Mouse (Mus musculus) hindbrain, embryonic 13.5 days (tissue): ENCODE data around the gene Gart. TPM values are rescaled to one million over a fixed set of nuclear protein-coding genes. Genes with fewer than 3 reads are reported as not detected.
A peak's percentile ranks its signal among the peaks of the same experiment; 100 is the strongest.

Experiments
- ATAC-seq: fragments of 200-750 bp; cut with Nextera tagmentation; 2 replicates; pipeline ENCODE4 v1.8.0; 2017; ENCODE audit warnings: moderate TSS enrichment; ENCODE audit not compliant: low FRiP score
- H3K27ac ChIP-seq: fragments of 300-500 bp; sonication (generic); 2 replicates; pipeline ENCODE4 v1.5.1; 2015; ENCODE audit warnings: inconsistent platforms, mild to moderate bottlenecking, moderate library complexity
- H3K27me3 ChIP-seq: fragments of 300-500 bp; sonication (generic); 2 replicates; pipeline ENCODE4 v1.6.1; 2015; ENCODE audit warnings: mild to moderate bottlenecking, inconsistent platforms
- H3K36me3 ChIP-seq: fragments of 300-500 bp; sonication (generic); 2 replicates; pipeline ENCODE4 v1.6.1; 2015; ENCODE audit warnings: mild to moderate bottlenecking, inconsistent platforms
- H3K4me1 ChIP-seq: fragments of 300-500 bp; sonication (generic); replicated peaks from 2 replicates; pipeline ENCODE4 v1.6.1; 2015; ENCODE audit warnings: inconsistent platforms
- H3K4me2 ChIP-seq: fragments of 300-500 bp; sonication (generic); 2 replicates; pipeline ENCODE4 v1.6.1; 2015; ENCODE audit warnings: inconsistent platforms, mild to moderate bottlenecking, moderate library complexity
- H3K4me3 ChIP-seq: fragments of 300-500 bp; sonication (generic); 2 replicates; pipeline ENCODE4 v1.5.1; 2015; ENCODE audit warnings: mild to moderate bottlenecking, inconsistent platforms
- H3K9ac ChIP-seq: fragments of 300-500 bp; sonication (generic); 2 replicates; pipeline ENCODE4 v1.6.1; 2015; ENCODE audit warnings: mild to moderate bottlenecking, inconsistent platforms
- H3K9me3 ChIP-seq: fragments of 300-500 bp; sonication (generic); 2 replicates; pipeline ENCODE4 v1.6.1; 2016; ENCODE audit warnings: inconsistent platforms
- WGBS: fragments of 180-500 bp; shearing (Covaris S2); methylation state at CpG from one replicate; pipeline ENCODE4 v1.1.7; 2015; 5-methylcytosine and 5-hydroxymethylcytosine counted together
- polyA plus RNA-seq: library from polyadenylated mRNA; unstranded; fragments of >200 nt; fragmentation: Nextera tagmentation; extraction: Ambion mirVana; gene quantifications from 2 replicates; pipeline ENCODE4 v1.2.1, GENCODE M21; 2015

Gene Gart
- polyA plus RNA-seq, 1 experiment from 2014 or later: 67.3 TPM

DNA sequence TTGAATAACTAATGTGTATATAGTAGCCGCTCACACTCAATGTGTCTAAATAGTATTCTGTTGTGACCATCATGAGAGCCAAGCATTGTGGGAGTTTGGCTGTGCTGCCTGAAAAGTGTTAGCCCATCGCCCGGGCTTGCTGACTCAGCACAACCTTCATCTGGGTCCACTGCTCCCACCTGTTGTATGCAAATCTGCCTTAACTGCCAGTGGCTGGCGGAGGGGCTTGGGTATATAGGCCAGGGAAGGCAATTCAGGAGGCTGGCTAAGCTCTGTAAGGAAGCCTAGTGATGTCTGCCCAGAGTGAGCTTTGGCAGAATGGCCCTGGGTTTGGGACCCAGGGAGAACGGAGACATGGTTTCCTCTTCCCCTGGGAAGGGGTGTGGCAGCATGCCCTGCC, 26.6 kb downstream of the Gart start:
- WGBS: 93% methylated on average over 5 of the region's 5 CpGs
- Histone ChIP-seq H3K9ac (no peak overlapping the region), H3K36me3 (peaks cover 52% of the 10 kb centered on the region), H3K27ac (no peak overlapping the region), H3K27me3 (no peaks in the 10 kb centered on the region), H3K4me2 (no peak overlapping the region), H3K9me3 (no peaks in the 10 kb centered on the region), H3K4me3 (no peak overlapping the region), H3K4me1 (peaks cover 5% of the 10 kb centered on the region)
- no peak for ATAC-seq

DNA sequence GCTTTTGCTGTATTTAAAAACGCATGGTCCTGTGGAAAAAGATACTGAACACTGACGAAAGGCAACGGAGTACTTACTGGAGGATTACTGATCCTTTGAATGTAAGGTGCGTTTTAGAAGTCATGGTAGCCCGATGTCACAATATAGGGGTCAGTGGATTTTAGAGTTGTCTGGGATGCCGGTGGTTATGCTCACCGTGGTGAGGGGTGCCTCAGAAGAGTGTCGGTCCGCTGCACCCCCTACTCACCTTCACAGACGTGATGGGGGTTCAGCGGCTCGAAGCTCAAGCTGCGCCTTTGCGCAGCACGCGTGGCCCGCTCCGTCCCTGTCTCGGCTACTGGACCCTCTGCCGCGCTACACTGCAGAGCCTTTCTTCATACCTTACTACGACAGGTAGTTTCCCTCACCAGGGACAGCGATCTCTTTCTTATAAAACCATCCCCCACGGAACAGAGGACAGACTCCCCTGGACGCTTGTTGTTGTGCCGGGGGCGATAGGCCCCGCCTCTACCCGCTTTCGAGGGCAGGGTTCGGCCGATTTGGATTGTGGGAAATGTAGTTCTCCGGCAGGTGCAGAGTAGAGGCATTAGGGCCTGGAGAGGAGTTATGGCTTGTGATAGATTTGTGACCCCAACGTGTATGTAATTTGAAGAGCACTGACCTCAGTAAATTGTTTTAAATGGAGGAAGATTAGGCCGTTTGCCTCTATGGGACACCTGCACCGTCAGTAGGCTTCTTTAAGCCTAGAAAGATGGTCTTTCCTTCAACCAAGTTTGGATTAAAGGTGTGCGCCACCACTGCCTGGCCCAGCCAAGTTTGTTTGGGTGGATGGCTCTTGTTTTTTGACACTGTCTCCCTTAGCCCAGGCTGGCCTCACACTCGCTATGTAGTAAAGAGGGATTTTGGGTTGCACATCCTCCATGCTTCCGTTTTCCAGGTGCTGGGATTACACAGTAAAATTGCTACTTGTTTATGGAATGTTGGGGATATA, 27.9 kb downstream of the Gart start, which contains the start of gene Dnajc28:
TSS of gene Dnajc28 (minus strand) at position 516 of the 991 bp plus-strand sequence.
- WGBS: 10% methylated on average over 39 of the region's 39 CpGs
- no peaks in the 10 kb centered on the region for H3K27me3 ChIP-seq
- no peaks in the 10 kb centered on the region for H3K9me3 ChIP-seq
- H3K9ac ChIP-seq: peak within 1 kb of the TSS; percentile 80
- peak; percentile 94 for ATAC-seq
- peak within 1 kb of the TSS; percentile 64 for H3K4me3 ChIP-seq
- peaks cover 40% of the 10 kb centered on the region for H3K36me3 ChIP-seq
- H3K27ac ChIP-seq: 0 out of 2 replicates have a peak within 1 kb of the TSS, but pooled peaks have one; percentile 19
- peaks cover 5% of the 10 kb centered on the region for H3K4me1 ChIP-seq
- peak within 1 kb of the TSS; percentile 76 for H3K4me2 ChIP-seq

DNA sequence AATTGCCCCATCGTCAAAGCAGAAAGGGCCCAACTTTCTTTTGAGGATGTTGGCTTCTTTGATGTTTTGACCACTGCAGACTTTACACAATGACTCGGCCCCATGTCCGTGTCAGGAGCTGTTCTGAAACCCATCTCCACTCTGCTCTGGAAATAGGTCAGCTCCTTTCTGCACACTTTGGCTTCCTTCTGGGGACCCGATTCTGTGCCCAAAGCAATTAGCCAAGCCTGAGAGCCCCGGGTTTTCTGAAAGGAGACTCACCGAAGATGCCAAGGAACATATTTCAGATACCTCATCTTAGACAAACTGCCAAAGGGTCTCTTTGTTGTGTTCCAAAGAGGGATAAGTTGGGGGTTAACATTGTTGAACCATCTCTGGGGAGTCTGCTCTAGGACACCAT, 32.2 kb downstream of the Gart start:
- no peak for ATAC-seq
- WGBS: 87% methylated on average over 6 of the region's 6 CpGs
- H3K9ac ChIP-seq: no peak overlapping the region
- H3K9me3 ChIP-seq: no peaks in the 10 kb centered on the region
- no peaks in the 10 kb centered on the region for H3K27me3 ChIP-seq
- no peaks in the 10 kb centered on the region for H3K36me3 ChIP-seq
- no peak overlapping the region for H3K4me3 ChIP-seq
- no peak overlapping the region for H3K27ac ChIP-seq
- no peak overlapping the region for H3K4me2 ChIP-seq
- peaks cover 5% of the 10 kb centered on the region for H3K4me1 ChIP-seq

DNA sequence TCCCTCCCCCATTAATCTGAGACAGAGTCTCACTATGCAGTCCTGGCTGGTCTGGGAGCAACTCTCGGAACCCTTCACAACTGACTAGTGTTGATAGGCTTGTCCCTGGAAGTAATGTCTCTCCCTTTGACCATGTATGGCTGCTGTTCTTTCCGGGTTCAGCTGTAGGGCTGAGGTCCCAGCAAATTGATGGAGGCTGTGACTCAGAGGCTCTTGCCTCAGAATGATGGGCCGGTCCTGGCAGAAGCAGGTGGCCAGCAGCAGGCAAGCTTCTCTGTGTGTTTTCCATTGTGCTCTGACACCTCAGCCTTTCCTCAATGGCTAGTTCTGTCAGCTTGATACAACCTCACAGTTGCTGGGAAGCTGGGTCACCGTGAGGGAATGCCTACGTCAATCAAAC, 34.2 kb downstream of the Gart start:
- H3K4me2 ChIP-seq: no peak overlapping the region
- H3K4me3 ChIP-seq: no peak overlapping the region
- H3K27me3 ChIP-seq: no peaks in the 10 kb centered on the region
- no peaks in the 10 kb centered on the region for H3K4me1 ChIP-seq
- no peaks in the 10 kb centered on the region for H3K36me3 ChIP-seq
- ATAC-seq: no peak
- no peaks in the 10 kb centered on the region for H3K9me3 ChIP-seq
- H3K27ac ChIP-seq: no peak overlapping the region
- WGBS: 57% methylated on average over 5 of the region's 5 CpGs
- H3K9ac ChIP-seq: no peak overlapping the region

DNA sequence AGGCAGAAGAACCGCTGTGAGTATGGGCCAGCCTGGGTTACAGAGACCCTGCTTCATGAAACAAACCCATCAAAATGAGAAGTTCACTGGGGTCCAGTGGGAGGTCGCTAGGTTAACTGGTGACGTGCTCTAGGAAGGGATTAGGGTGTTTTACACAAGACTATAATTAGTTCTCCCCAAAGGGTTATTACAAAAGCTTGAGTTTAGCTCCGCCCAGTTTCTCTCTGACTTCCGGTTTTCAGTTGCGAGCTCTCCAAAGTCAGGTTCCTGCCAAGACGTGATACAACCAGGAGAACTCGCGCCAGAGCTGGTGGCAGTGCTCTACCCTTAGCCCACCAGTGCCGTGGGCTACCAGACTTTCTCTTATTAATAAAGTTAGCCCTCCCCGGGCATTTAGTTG, 35.5 kb downstream of the Gart start:
- whole genome bisulfite sequencing: 79% methylated on average over 11 of the region's 11 CpGs
- no peak for ATAC-seq
- Histone ChIP-seq H3K4me2 (no peak overlapping the region), H3K4me1 (no peaks in the 10 kb centered on the region), H3K36me3 (no peaks in the 10 kb centered on the region), H3K27me3 (no peaks in the 10 kb centered on the region), H3K9me3 (no peaks in the 10 kb centered on the region), H3K9ac (no peak overlapping the region), H3K4me3 (no peak overlapping the region), H3K27ac (no peak overlapping the region)

DNA sequence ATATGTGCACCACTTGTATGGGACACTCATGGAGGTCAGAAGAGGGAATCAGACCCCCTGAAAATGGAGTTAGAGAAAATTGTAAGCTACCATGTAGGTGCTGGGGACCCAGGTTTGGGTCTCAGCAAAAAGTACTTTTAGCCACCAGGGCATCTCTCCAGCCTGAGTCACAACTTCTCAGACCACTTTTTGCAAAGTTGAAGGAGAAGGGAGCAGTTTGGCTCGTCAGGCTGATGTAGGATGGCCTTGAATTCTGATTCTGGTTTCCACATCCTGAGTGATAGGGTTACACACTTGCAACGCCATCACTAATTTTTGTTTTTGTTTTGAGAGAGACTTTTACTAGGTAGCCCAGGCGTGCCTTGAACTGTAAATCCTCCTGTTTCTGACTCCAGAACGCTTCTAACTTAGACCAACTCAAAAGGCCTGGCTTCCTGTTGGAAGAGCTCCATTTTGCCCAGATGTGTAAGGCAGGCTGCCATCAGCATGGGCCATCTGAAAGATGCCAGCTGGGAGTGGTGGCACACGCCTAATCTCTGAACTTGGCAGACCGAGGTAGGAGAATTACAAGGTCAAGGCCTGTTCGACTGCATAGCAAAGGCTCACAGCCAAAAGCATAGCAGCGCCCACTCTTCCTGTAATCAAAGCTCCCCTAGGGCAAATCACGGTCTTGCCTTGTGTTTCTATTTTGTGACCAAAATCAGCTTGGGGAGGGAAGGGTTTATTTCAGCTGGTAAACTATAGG, 37.1 kb downstream of the Gart start:
- H3K36me3 ChIP-seq: no peaks in the 10 kb centered on the region
- H3K27ac ChIP-seq: no peak overlapping the region
- H3K9me3 ChIP-seq: no peaks in the 10 kb centered on the region
- ATAC-seq: no peak
- no peak overlapping the region for H3K4me2 ChIP-seq
- H3K4me3 ChIP-seq: no peak overlapping the region
- no peak overlapping the region for H3K9ac ChIP-seq
- no peaks in the 10 kb centered on the region for H3K27me3 ChIP-seq
- H3K4me1 ChIP-seq: no peaks in the 10 kb centered on the region
- 83% methylated on average over 9 of the region's 9 CpGs for WGBS

DNA sequence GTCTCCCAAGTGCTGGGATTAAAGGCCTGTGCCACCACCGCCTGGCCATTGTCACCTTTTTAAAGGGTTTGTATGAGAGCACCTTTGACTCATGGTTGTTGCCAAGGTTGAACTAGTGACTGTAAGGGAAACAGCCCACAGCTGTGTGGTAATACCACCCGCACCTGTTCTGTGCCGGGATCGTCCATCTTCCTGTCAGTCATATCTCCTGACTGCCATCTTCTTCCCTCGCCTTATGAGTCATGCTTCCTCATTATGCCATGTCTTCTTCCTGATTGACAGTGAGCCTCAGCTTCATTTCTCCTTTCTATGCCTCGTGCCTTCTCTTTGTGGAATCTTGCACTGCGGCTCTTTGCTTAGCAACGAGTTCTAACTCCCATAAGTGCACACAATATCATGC, 39.8 kb downstream of the Gart start:
- H3K4me2 ChIP-seq: no peak overlapping the region
- whole genome bisulfite sequencing: 91% methylated on average over 8 of the region's 8 CpGs
- no peaks in the 10 kb centered on the region for H3K36me3 ChIP-seq
- H3K4me3 ChIP-seq: no peak overlapping the region
- ATAC-seq: no peak
- H3K27me3 ChIP-seq: no peaks in the 10 kb centered on the region
- no peaks in the 10 kb centered on the region for H3K4me1 ChIP-seq
- H3K27ac ChIP-seq: no peak overlapping the region
- H3K9ac ChIP-seq: no peak overlapping the region
- H3K9me3 ChIP-seq: no peaks in the 10 kb centered on the region

DNA sequence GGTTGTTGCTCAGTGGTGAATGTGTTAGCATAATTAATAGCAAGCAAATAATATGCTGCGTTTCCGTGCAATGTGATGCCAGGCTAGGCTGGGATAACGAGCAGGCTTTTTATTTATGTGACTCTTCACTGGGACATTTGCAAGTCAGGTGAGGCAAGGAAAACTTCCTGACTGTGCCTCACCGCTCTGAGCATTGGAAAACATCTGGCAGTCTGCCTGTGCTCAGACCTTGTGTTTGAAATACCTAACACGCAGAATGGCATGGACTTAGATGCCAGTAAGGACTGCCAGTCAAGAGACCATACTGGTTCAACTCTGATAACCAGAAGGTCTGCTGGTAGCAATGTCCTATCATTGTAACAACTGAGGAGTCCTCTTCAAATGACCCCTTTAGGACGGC, 41.6 kb downstream of the Gart start:
- Histone ChIP-seq H3K27ac (no peak overlapping the region), H3K4me2 (no peak overlapping the region), H3K36me3 (no peaks in the 10 kb centered on the region), H3K4me1 (no peaks in the 10 kb centered on the region), H3K9ac (no peak overlapping the region), H3K9me3 (no peaks in the 10 kb centered on the region), H3K4me3 (no peak overlapping the region), H3K27me3 (no peaks in the 10 kb centered on the region)
- no peak for ATAC-seq
- 83% methylated on average over 6 of the region's 6 CpGs for WGBS

DNA sequence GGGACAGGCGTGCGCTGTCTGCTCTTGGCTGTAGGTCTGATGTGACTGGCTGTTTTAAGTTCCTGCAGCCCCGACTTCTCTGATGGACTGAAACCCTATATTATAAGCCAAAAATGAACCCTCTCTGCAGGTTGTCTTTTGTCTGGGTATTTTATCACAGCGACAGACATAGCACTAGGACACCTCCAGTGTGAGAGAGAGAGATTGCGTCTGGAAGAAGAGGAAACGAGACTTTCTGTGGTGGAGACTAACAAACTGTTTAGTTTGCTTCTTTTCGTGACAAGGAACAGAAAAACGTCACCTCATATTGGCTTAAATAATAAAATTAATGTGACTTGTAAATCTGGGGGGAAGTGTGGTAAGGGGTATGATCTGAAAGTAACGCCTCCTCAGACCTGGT, 45.1 kb downstream of the Gart start:
- H3K9ac ChIP-seq: no peak overlapping the region
- no peak overlapping the region for H3K4me2 ChIP-seq
- ATAC-seq: no peak
- H3K4me3 ChIP-seq: no peak overlapping the region
- 81% methylated on average over 9 of the region's 9 CpGs for WGBS
- H3K36me3 ChIP-seq: no peaks in the 10 kb centered on the region
- peaks cover 14% of the 10 kb centered on the region for H3K27me3 ChIP-seq
- H3K4me1 ChIP-seq: peaks cover 3% of the 10 kb centered on the region
- H3K9me3 ChIP-seq: no peaks in the 10 kb centered on the region
- no peak overlapping the region for H3K27ac ChIP-seq

DNA sequence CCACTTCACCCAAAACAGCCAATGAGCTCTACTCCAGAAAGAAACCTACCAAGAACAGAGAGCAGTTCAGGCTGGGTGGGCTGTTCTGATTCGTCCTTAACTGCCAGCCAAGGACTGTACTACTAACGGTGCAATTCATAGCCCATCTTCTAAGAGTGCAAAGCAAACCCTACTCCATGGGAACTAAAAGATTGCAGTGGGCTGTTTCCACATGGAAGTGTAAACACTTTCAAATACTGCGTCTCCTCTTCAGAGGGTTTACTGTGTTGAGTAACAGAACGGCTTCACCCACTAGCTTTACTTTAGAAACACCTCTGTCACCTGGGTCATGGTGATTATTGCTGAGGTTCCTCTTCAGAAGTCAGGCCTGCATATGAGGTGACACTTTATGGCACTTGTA, 45.7 kb downstream of the Gart start:
- no peak overlapping the region for H3K9ac ChIP-seq
- H3K27ac ChIP-seq: no peak overlapping the region
- H3K27me3 ChIP-seq: peaks cover 14% of the 10 kb centered on the region
- H3K4me2 ChIP-seq: no peak overlapping the region
- peaks cover 10% of the 10 kb centered on the region for H3K4me1 ChIP-seq
- WGBS: 72% methylated on average over 4 of the region's 4 CpGs
- no peak for ATAC-seq
- no peaks in the 10 kb centered on the region for H3K36me3 ChIP-seq
- no peak overlapping the region for H3K4me3 ChIP-seq
- H3K9me3 ChIP-seq: no peaks in the 10 kb centered on the region

DNA sequence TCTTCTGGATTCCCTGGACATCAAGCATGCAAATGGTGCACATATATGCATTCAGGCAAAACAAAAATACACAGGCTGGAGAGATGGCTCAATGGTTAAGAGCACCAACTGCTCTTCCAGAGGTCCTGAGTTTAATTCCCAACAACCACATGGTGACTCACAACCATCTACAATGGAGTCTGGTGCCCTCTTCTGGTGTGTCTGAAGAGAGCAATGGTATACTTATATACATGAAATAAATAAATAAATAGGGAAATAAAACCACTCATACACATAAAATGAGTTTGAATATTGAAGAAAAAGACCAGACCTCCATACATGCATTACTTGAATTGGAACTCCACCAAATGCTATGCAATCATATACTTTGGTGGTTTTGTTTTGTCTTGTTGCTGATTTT, 47.5 kb downstream of the Gart start:
- H3K27ac ChIP-seq: no peak overlapping the region
- H3K4me2 ChIP-seq: no peak overlapping the region
- H3K36me3 ChIP-seq: no peaks in the 10 kb centered on the region
- H3K4me1 ChIP-seq: peaks cover 17% of the 10 kb centered on the region
- peaks cover 14% of the 10 kb centered on the region for H3K27me3 ChIP-seq
- H3K9ac ChIP-seq: no peak overlapping the region
- no peak overlapping the region for H3K4me3 ChIP-seq
- no peaks in the 10 kb centered on the region for H3K9me3 ChIP-seq
- no peak for ATAC-seq

DNA sequence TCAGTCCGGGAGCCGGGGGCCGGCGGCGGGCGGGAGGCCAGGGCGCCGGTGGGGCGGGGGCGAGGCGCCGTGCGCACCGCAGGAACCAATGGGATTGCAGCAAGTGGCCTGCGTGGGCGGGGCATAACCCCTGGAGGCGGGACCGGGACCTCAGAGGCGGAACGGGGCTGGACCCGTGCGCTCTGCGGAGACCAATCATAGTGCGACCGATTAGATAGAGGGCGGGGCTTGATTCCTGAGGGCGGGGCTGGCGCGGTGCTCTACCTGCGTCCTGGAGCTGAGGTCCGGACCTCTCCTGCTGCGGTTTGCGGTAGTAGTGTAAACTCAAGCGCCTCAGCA, 49.1 kb downstream of the Gart start, which contains the start of gene Tmem50b:
TSS of gene Tmem50b (minus strand) at position 129 of the 339 bp plus-strand sequence.
- no peaks in the 10 kb centered on the region for H3K9me3 ChIP-seq
- peaks cover 14% of the 10 kb centered on the region for H3K27me3 ChIP-seq
- H3K27ac ChIP-seq: peak within 1 kb of the TSS; percentile 84
- peak within 1 kb of the TSS; percentile 76 for H3K4me3 ChIP-seq
- H3K36me3 ChIP-seq: peaks cover 2% of the 10 kb centered on the region; the same call in 1 of the 2 replicates
- ATAC-seq: peak; percentile 99
- WGBS: under 1% methylated on average over 34 of the region's 34 CpGs
- H3K4me1 ChIP-seq: peaks cover 22% of the 10 kb centered on the region
- H3K4me2 ChIP-seq: peak within 1 kb of the TSS; percentile 78
- H3K9ac ChIP-seq: peak within 1 kb of the TSS; percentile 92
